Mouse (Mus musculus): ENCODE measurements around the gene Nolc1. TPM values are rescaled to one million over a fixed set of nuclear protein-coding genes. Genes with fewer than 3 reads are reported as not detected.

Nolc1 gene
- polyA plus RNA-seq, 1 experiment from 2014 or later: 110 TPM

DNA sequence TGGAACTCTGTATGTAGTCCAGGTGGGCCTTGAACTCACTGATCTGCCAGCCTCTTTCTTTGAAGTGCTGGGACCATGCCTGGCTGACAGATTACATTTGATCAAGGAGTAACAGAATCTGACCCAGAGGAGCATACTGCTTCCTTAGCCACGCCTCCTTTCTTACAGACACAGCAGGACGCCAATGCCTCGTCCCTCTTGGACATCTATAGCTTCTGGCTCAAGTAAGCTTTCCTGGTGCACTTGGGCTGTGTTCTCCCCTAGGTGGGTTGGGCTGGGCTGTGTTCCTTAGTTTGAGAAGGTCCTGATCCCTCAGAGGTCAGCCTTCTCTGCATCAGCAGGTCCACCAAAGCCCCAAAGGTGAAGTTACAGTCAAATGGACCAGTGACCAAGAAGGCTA lies 2.9 kb downstream of the Nolc1 start:
- no peaks in the 10 kb centered on the region for H3K9me3 ChIP-seq
- H3K27me3 ChIP-seq (ENCODE audit: insufficient read depth, poor library complexity, severe bottlenecking): no peaks in the 10 kb centered on the region
- H3K36me3 ChIP-seq: peaks cover 72% of the 10 kb centered on the region
- H3K27ac ChIP-seq: no peak overlapping the region
- no peak for DNase-seq (ENCODE audit: low spot score)
- WGBS: 65% methylated on average over 3 of the region's 3 CpGs
- no peak overlapping the region for H3K4me3 ChIP-seq
- H3K4me1 ChIP-seq (replicated peaks): peaks cover 22% of the 10 kb centered on the region

DNA sequence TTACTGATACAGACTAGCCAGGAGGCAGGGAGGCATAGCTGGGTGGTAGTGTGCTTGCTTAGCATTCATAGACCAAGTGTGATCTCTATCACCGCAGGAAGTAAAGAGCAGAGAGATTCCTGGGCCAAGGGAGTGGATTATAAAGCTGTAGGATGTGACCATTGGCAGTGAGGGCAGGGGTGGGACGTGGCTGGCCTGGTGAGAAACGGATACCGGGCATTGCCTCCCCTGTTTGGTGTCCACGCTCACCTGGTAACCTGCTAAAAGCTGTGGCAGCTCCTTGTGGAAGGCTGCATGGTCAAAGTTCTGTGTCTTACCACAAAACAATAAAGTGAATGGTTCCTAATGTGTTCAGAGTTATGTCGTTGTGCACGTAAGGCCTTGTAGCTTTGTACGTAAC lies 9.5 kb downstream of the Nolc1 start:
- peaks cover 65% of the 10 kb centered on the region for H3K36me3 ChIP-seq
- WGBS: 95% methylated on average over 8 of the region's 8 CpGs

DNA sequence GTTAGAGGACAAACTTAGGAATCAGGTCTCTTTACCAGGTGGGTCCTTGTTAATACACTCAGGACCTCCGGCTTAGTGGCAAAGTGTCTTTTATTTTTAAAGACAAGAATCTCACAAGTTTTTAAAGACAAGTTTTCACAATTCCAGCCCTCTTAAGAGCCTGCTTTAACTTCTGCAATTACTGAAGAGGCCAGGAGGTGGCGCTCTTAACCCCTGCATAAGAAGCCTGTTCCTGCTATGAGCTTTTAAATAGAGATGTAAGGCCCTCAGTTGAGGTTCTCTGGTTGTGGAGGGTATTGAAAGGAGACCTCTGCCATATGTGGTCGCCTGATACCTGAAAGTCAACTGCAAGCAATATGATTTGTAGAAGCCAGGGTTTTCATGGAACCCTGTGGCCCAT lies 10.7 kb downstream of the Nolc1 start:
- DNase-seq (ENCODE audit: low spot score): peak; percentile 53
- H3K27ac ChIP-seq: no peak overlapping the region
- H3K4me1 ChIP-seq (replicated peaks): no peaks in the 10 kb centered on the region
- H3K9me3 ChIP-seq: no peaks in the 10 kb centered on the region
- H3K27me3 ChIP-seq (ENCODE audit: insufficient read depth, poor library complexity, severe bottlenecking): no peaks in the 10 kb centered on the region
- H3K4me3 ChIP-seq: no peak overlapping the region
- 55% methylated on average over 3 of the region's 3 CpGs for WGBS
- peaks cover 53% of the 10 kb centered on the region for H3K36me3 ChIP-seq

More for the DNA sequence above, 9.5 kb downstream of the Nolc1 start:
- no peak for DNase-seq (ENCODE audit: low spot score)
- H3K4me1 ChIP-seq (replicated peaks): no peaks in the 10 kb centered on the region
- H3K9me3 ChIP-seq: no peaks in the 10 kb centered on the region
- no peak overlapping the region for H3K27ac ChIP-seq
- no peaks in the 10 kb centered on the region for H3K27me3 ChIP-seq (ENCODE audit: insufficient read depth, poor library complexity, severe bottlenecking)
- H3K4me3 ChIP-seq: no peak overlapping the region

DNA sequence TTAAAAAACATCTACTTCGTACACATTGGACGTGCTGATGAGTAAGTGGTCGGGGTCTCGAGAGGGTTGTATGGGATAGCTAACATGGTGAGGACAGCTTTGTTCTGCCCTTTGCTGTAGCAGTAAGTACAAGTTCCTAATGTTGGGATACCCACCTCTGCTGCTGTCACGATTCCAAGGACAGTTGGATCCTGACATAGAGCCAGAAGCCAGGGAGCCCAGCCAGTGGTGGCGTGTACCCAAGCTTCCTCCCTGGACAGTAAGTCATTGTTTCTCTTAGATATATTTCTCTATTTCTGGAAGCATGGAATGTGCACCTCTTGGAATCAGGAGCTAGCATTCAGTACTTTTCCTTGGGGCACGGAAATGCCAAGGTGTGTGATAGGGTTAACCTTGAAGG lies 12.2 kb downstream of the Nolc1 start:
- 88% methylated on average over 7 of the region's 7 CpGs for WGBS
- Histone ChIP-seq H3K36me3 (peaks cover 38% of the 10 kb centered on the region), H3K27ac (no peak overlapping the region), H3K9me3 (no peaks in the 10 kb centered on the region), H3K4me3 (no peak overlapping the region), H3K4me1 (replicated peaks) (no peaks in the 10 kb centered on the region), H3K27me3 (ENCODE audit: insufficient read depth, poor library complexity, severe bottlenecking) (no peaks in the 10 kb centered on the region)
- no peak for DNase-seq (ENCODE audit: low spot score)

DNA sequence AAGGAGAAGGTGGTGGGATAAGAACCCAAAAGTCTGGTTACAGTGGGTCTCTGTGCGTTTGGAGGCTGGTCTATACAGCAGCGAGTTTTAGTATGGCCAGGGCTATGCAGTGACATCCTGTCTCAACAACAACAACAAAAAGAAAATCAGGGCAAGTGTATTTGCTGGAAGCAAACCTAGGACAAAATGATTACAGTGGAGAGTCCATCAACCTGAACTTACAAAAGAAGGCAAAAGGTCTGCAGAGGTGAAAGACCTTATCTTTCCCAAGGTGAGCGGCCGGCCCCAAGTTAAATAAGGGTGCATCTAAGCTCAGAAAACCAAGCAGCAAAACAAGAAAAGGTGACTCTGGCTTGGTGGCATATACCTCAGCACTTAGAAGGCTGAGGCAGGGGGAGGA lies 16.0 kb downstream of the Nolc1 start:
- no peaks in the 10 kb centered on the region for H3K4me1 ChIP-seq (replicated peaks)
- no peak overlapping the region for H3K4me3 ChIP-seq
- no peak for DNase-seq (ENCODE audit: low spot score)
- H3K9me3 ChIP-seq: peaks cover 2% of the 10 kb centered on the region; the same call in 1 of the 2 replicates
- H3K36me3 ChIP-seq: peaks cover under 1% of the 10 kb centered on the region; the same call in 1 of the 2 replicates
- 87% methylated on average over 4 of the region's 4 CpGs for WGBS
- no peaks in the 10 kb centered on the region for H3K27me3 ChIP-seq (ENCODE audit: insufficient read depth, poor library complexity, severe bottlenecking)
- no peak overlapping the region for H3K27ac ChIP-seq

DNA sequence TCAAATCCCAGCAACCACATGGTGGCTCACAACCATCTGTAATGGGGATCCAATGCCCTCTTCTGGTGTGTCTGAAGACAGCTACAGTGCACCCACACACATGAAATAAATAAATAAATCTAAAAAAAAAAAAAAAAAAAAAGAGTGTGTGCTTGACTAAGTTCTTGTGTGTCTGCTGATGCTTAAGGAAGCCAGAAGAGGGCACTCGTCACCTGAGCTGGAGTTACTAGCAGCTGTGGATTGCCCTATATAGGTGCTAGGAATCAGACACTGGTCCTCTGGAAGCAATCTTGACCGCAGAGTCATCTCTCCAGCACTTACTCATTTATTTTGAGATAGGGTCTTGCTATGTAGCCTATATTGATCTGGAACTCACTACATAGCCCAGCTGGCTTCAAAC lies 18.5 kb downstream of the Nolc1 start:
- Histone ChIP-seq H3K27ac (no peak overlapping the region), H3K4me3 (no peak overlapping the region), H3K36me3 (no peaks in the 10 kb centered on the region), H3K9me3 (peaks cover 2% of the 10 kb centered on the region; the same call in 1 of the 2 replicates), H3K27me3 (ENCODE audit: insufficient read depth, poor library complexity, severe bottlenecking) (no peaks in the 10 kb centered on the region), H3K4me1 (replicated peaks) (no peaks in the 10 kb centered on the region)
- no peak for DNase-seq (ENCODE audit: low spot score)
- 96% methylated on average over 2 of the region's 2 CpGs for WGBS

DNA sequence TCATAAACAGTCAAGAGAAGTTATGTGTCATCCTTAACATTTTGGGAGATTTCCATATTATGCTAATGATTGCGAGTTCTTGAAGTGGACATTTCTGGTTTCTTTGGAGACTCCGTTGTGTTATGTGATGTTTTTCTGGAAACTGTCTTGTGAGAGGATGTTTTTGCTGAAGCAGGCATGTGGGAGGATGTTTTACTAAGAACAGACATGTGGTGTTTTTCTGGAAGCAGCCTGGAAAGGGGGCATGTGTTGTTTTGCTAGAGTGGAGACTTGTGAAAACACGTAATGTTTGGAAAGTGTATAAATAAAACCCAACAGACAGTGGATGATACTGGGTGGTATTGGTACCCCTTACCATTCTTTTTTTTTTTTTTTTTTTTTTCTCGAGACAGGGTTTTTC lies 19.6 kb downstream of the Nolc1 start:
- Histone ChIP-seq H3K27ac (no peak overlapping the region), H3K27me3 (ENCODE audit: insufficient read depth, poor library complexity, severe bottlenecking) (no peaks in the 10 kb centered on the region), H3K4me3 (no peak overlapping the region), H3K4me1 (replicated peaks) (no peaks in the 10 kb centered on the region), H3K9me3 (peaks cover 2% of the 10 kb centered on the region; the same call in 1 of the 2 replicates), H3K36me3 (no peaks in the 10 kb centered on the region)
- 88% methylated on average over 4 of the region's 4 CpGs for WGBS
- DNase-seq (ENCODE audit: low spot score): no peak

DNA sequence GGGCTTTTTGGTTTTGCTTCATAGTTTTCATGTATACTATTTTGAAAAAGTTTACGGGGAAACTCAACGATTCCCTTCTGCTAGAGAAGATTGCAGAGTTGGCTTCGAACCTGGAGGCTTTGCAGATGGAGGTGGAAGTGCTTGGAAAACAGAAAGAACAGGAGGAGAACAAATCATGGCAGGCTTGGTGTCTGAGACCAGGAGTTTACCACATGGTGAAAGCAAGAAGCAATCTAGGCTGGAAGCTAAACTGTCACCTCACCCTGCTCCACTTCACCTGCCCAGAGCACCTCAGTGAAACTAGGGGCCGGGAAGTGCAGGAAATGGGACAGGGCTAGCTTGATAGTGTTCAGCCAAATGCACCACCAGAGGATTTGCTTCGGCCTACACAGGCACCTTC lies 20.7 kb downstream of the Nolc1 start:
- no peak overlapping the region for H3K4me3 ChIP-seq
- DNase-seq (ENCODE audit: low spot score): no peak
- H3K4me1 ChIP-seq (replicated peaks): no peaks in the 10 kb centered on the region
- no peak overlapping the region for H3K27ac ChIP-seq
- no peaks in the 10 kb centered on the region for H3K27me3 ChIP-seq (ENCODE audit: insufficient read depth, poor library complexity, severe bottlenecking)
- no peaks in the 10 kb centered on the region for H3K36me3 ChIP-seq
- H3K9me3 ChIP-seq: peaks cover 2% of the 10 kb centered on the region; the same call in 1 of the 2 replicates
- WGBS: 91% methylated on average over 5 of the region's 5 CpGs

DNA sequence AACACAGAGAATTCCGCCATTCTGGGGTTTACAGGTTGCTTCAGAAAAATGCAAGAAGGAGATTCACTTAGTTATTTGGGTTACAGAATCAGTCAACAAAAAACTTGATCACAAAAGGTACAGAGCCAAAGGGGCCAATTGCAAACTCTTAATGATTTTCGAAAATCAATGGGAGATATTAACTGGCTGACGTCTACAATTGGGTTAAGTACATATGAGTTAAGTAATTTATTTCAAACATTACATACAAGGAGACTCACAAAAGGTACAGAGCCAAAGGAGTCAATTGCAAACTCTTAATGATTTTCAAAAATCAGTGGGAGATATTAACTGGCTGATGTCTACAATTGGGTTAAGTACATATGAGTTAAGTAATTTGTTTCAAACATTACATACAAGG lies 23.9 kb downstream of the Nolc1 start:
- Histone ChIP-seq H3K4me3 (no peak overlapping the region), H3K4me1 (replicated peaks) (no peaks in the 10 kb centered on the region), H3K27ac (no peak overlapping the region), H3K27me3 (ENCODE audit: insufficient read depth, poor library complexity, severe bottlenecking) (no peaks in the 10 kb centered on the region), H3K36me3 (no peaks in the 10 kb centered on the region), H3K9me3 (no peaks in the 10 kb centered on the region)
- WGBS: 92% methylated on average over 3 of the region's 3 CpGs
- DNase-seq (ENCODE audit: low spot score): no peak

DNA sequence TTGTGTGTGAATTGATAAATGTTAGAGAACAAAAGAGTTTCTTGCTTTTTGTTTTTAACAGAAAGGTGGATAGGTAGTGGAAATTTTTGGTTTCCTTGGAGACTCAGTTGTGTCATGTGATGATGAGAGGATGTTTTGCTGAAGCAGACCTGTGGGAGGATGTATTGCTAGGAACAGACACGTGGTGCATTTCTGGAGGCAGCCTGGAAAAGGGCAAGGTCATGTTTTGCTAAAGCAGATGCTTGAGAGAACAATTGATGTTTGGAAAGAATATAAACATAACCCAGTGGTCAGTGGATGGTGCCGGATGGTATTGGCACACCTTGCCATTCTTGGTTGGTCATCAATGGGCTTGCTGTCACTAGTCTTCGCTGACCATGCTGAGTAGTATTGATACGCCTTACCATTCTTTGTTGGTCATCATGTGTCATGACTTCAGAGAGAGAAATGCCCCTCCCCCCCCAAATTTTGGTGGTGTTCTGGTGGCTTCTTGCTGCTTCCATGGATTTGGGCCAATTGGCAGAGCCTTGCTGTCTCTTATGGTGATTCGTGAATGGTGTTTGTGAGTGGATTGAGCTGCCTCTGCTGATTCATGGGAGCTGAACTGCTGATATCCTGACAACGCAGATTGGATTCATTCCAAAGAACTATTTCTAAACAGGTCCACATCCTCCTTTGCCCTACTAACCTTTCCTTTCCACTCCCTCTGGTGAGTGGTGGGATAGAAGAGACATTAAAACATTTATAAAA lies 27.9 kb downstream of the Nolc1 start:
- Histone ChIP-seq H3K36me3 (no peaks in the 10 kb centered on the region), H3K27ac (no peak overlapping the region), H3K4me1 (replicated peaks) (no peaks in the 10 kb centered on the region), H3K9me3 (no peaks in the 10 kb centered on the region), H3K4me3 (no peak overlapping the region), H3K27me3 (ENCODE audit: insufficient read depth, poor library complexity, severe bottlenecking) (no peaks in the 10 kb centered on the region)
- 90% methylated on average over 6 of the region's 6 CpGs for WGBS
- no peak for DNase-seq (ENCODE audit: low spot score)

DNA sequence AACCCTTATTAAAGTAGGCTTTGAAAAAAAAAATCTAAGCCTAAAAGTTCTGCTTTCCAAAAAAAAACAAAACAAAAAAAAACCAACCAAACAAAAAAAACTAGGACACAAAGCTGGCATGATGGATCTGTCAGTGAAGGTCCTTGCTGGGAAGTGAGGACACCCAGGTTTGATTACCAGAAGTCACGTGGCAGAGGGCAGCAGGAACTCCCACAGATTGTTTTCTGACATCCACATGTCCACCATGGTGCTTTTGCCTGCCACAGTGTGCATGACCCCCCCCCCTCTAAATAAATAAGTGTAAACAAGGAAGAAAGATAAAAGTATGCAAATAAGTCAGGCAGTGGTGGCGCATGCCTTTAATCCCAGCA lies 28.5 kb downstream of the Nolc1 start:
- Histone ChIP-seq H3K9me3 (no peaks in the 10 kb centered on the region), H3K27me3 (ENCODE audit: insufficient read depth, poor library complexity, severe bottlenecking) (no peaks in the 10 kb centered on the region), H3K4me1 (replicated peaks) (no peaks in the 10 kb centered on the region), H3K36me3 (no peaks in the 10 kb centered on the region), H3K4me3 (no peak overlapping the region), H3K27ac (no peak overlapping the region)
- DNase-seq (ENCODE audit: low spot score): no peak
- 76% methylated on average over 2 of the region's 2 CpGs for WGBS

DNA sequence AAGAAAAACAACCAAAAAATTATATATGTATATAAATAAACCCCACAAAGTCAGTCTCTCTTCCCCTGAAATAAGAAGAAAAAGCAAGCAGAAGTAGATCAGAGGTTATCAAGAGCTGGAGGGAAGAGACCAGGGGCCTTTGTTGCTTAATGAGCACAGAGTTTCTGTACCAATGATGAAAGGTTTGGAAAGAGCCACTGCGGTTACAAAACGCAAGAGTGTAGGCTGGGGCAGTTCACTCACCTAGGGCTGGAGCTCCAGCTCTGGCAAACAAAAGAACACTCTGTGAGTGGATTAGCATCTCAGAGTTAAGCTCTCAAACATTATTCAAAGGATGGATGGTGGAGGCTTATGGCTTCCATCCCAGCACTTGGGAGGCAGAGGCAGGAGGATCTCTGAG lies 34.6 kb downstream of the Nolc1 start:
- H3K4me3 ChIP-seq: no peak overlapping the region
- no peaks in the 10 kb centered on the region for H3K27me3 ChIP-seq (ENCODE audit: insufficient read depth, poor library complexity, severe bottlenecking)
- no peaks in the 10 kb centered on the region for H3K9me3 ChIP-seq
- no peaks in the 10 kb centered on the region for H3K4me1 ChIP-seq (replicated peaks)
- H3K27ac ChIP-seq: no peak overlapping the region
- H3K36me3 ChIP-seq: no peaks in the 10 kb centered on the region
- no peak for DNase-seq (ENCODE audit: low spot score)
- 90% methylated on average over 2 of the region's 2 CpGs for WGBS

DNA sequence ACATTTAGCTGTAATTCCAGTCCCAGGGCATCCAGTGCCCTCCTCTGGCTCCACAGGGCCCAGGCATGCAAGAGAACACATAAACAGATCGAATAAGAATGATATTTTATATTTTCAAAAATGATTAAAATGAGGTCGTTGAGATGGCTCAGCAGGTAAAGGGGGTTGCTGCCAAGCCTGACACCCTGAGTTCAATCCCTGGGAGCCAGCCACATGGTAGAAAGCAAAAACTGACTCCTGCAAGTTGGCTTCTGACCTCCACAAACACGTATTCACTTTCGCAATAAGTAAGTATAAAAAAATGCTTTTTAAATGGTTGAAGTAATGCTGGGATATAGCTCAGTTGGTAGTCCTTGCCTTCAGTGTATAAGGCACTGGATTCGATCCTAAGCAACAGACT lies 35.1 kb downstream of the Nolc1 start:
- no peak for DNase-seq (ENCODE audit: low spot score)
- no peaks in the 10 kb centered on the region for H3K4me1 ChIP-seq (replicated peaks)
- 87% methylated on average over 5 of the region's 5 CpGs for WGBS
- no peaks in the 10 kb centered on the region for H3K36me3 ChIP-seq
- H3K27ac ChIP-seq: no peak overlapping the region
- no peak overlapping the region for H3K4me3 ChIP-seq
- no peaks in the 10 kb centered on the region for H3K27me3 ChIP-seq (ENCODE audit: insufficient read depth, poor library complexity, severe bottlenecking)
- H3K9me3 ChIP-seq: no peaks in the 10 kb centered on the region

DNA sequence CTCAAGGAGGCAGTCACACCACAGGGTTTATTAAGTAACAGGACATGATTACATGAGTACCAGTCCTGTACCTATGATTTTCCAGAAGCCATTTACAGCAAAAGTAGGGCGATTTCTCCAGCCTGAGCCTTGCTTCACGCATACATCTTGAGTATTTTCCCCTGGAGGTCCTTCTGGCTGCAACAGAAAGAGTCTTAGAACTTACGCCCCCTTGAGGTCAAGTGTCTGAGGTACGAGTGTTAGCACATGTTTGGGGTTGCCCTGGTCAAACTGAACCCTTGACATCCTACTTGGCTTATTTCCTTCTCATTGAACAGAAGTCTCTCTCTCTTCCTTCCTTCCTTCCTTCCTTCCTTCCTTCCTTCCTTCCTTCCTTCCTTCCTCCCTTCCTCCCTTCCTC lies 39.0 kb downstream of the Nolc1 start:
- Histone ChIP-seq H3K27ac (no peak overlapping the region), H3K4me1 (replicated peaks) (no peaks in the 10 kb centered on the region), H3K9me3 (no peaks in the 10 kb centered on the region), H3K36me3 (no peaks in the 10 kb centered on the region), H3K27me3 (ENCODE audit: insufficient read depth, poor library complexity, severe bottlenecking) (no peaks in the 10 kb centered on the region), H3K4me3 (no peak overlapping the region)
- no peak for DNase-seq (ENCODE audit: low spot score)
- 58% methylated on average over 4 of the region's 4 CpGs for WGBS
